Mouse (Mus musculus): ENCODE results near the gene Kctd4.

Gene Kctd4

GRCm38 (mm10) chr14:75992371-75992770 is 37.6 kb downstream of the Kctd4 start:
- no peak for DNase-seq

GRCm38 (mm10) chr14:75998082-75998481 is 43.3 kb downstream of the Kctd4 start:
- DNase-seq = no peak

GRCm38 (mm10) chr14:76001781-76002180 is 47.0 kb downstream of the Kctd4 start:
- no peak for DNase-seq

GRCm38 (mm10) chr14:76005011-76005410 is 50.2 kb downstream of the Kctd4 start:
- DNase-seq = no peak

- DNase-seq = no peak
These were observed 53.4 kb downstream of the Kctd4 start for GRCm38 (mm10) chr14:76008174-76008573.

- no peak for DNase-seq
These were observed 54.4 kb downstream of the Kctd4 start for GRCm38 (mm10) chr14:76009185-76009584.

GRCm38 (mm10) chr14:76010102-76011061 is 55.6 kb downstream of the Kctd4 start, which contains the start of gene Gtf2f2:
TSS of gene Gtf2f2 (minus strand) at chr14:76010865.
- peak; percentile 93 for DNase-seq

- no peak for DNase-seq
These were observed 56.3 kb downstream of the Kctd4 start for GRCm38 (mm10) chr14:76011062-76011457.

- DNase-seq = no peak
These were observed 59.5 kb downstream of the Kctd4 start for GRCm38 (mm10) chr14:76014331-76014730.
